Mouse (Mus musculus): ENCODE results near the gene Stox2.

GRCm38 (mm10) chr8:47221191-47221590, 225.0 kb downstream of the Stox2 start:
- no peak for TF ChIP-seq EP300 (IDR thresholded peaks at IDR 0.05)
- TF ChIP-seq CTCF (IDR thresholded peaks at IDR 0.05) = no peak

Measured in lung, postnatal 0 days (tissue).